Mouse (Mus musculus) macrophage (primary cell): Measurements from ENCODE around the gene Ube2g1. TPM values are rescaled to one million over a fixed set of nuclear protein-coding genes. Genes with fewer than 3 reads are reported as not detected.

ENCODE experiments used
- H3K27ac ChIP-seq: fragments of 350-480 bp; formaldehyde crosslinking; 2 replicates; pipeline ENCODE4 v1.9.0; 2021
- H3K36me3 ChIP-seq: fragments of 350-480 bp; formaldehyde crosslinking; 2 replicates; pipeline ENCODE4 v1.9.0; 2021; ENCODE audit errors: inconsistent target
- H3K4me3 ChIP-seq: fragments of 350-480 bp; formaldehyde crosslinking; 2 replicates; pipeline ENCODE4 v1.9.0; 2021; ENCODE audit errors: inconsistent target
- H3K79me2 ChIP-seq: fragments of 350-480 bp; formaldehyde crosslinking; 2 replicates; pipeline ENCODE4 v1.9.0; 2021; ENCODE audit errors: inconsistent target
- WGBS: methylation state at CpG from one replicate; pipeline ENCODE4 v1.1.7; 2026; ENCODE audit warnings: inconsistent platforms; ENCODE audit not compliant: missing documents; 5-methylcytosine and 5-hydroxymethylcytosine counted together
- polyA plus RNA-seq: library from polyadenylated mRNA; stranded (reverse); fragments of 250-400 nt; gene quantifications from 3 replicates; pipeline ENCODE4 v1.2.4, GENCODE M21; 2018; ENCODE audit warnings: inconsistent platforms

Gene Ube2g1
- polyA plus RNA-seq, 1 experiment from 2014 or later, result 32.9 TPM

- no peaks in the 10 kb centered on the region for H3K36me3 ChIP-seq
- no peak overlapping the region for H3K27ac ChIP-seq
- no peak overlapping the region for H3K4me3 ChIP-seq
- peaks cover 86% of the 10 kb centered on the region for H3K79me2 ChIP-seq
- 95% methylated on average over 5 of the region's 5 CpGs for WGBS
Observed at GRCm38 (mm10) chr11:72645386-72645785, 38.3 kb downstream of the Ube2g1 start.

GRCm38 (mm10) chr11:72650347-72650746 lies 43.3 kb downstream of the Ube2g1 start:
- Histone ChIP-seq H3K36me3 (no peaks in the 10 kb centered on the region), H3K79me2 (peaks cover 89% of the 10 kb centered on the region), H3K4me3 (no peak overlapping the region), H3K27ac (no peak overlapping the region)
- 97% methylated on average over 2 of the region's 2 CpGs for WGBS

GRCm38 (mm10) chr11:72659918-72660317 lies 52.8 kb downstream of the Ube2g1 start:
- Histone ChIP-seq H3K4me3 (no peak overlapping the region), H3K36me3 (no peaks in the 10 kb centered on the region), H3K79me2 (peaks cover 75% of the 10 kb centered on the region), H3K27ac (no peak overlapping the region)

GRCm38 (mm10) chr11:72660359-72660758 lies 53.3 kb downstream of the Ube2g1 start:
- Histone ChIP-seq H3K79me2 (peaks cover 71% of the 10 kb centered on the region), H3K36me3 (no peaks in the 10 kb centered on the region), H3K4me3 (no peak overlapping the region), H3K27ac (no peak overlapping the region)
- WGBS, result 80% methylated on average over 1 of the region's 1 CpGs

- 100% methylated on average over 3 of the region's 4 CpGs for WGBS
- Histone ChIP-seq H3K79me2 (peaks cover 34% of the 10 kb centered on the region), H3K27ac (no peak overlapping the region), H3K4me3 (no peak overlapping the region), H3K36me3 (no peaks in the 10 kb centered on the region)
Observed at GRCm38 (mm10) chr11:72664641-72665040, 57.6 kb downstream of the Ube2g1 start.

- H3K36me3 ChIP-seq, result no peaks in the 10 kb centered on the region
- no peak overlapping the region for H3K27ac ChIP-seq
- H3K4me3 ChIP-seq, result no peak overlapping the region
- peaks cover 26% of the 10 kb centered on the region; the same call in 1 of the 2 replicates for H3K79me2 ChIP-seq
Observed at GRCm38 (mm10) chr11:72670634-72671033, 63.6 kb downstream of the Ube2g1 start.

- peaks cover 26% of the 10 kb centered on the region; the same call in 1 of the 2 replicates for H3K79me2 ChIP-seq
- 68% methylated on average over 6 of the region's 6 CpGs for WGBS
- H3K4me3 ChIP-seq, result no peak overlapping the region
- H3K36me3 ChIP-seq, result no peaks in the 10 kb centered on the region
- no peak overlapping the region for H3K27ac ChIP-seq
Observed at GRCm38 (mm10) chr11:72671294-72671988, 64.4 kb downstream of the Ube2g1 start.

GRCm38 (mm10) chr11:72672438-72672837 lies 65.4 kb downstream of the Ube2g1 start:
- H3K36me3 ChIP-seq, result no peaks in the 10 kb centered on the region
- H3K27ac ChIP-seq, result no peak overlapping the region
- WGBS, result 0% methylated on average over 1 of the region's 1 CpGs
- H3K4me3 ChIP-seq, result no peak overlapping the region
- peaks cover 26% of the 10 kb centered on the region; the same call in 1 of the 2 replicates for H3K79me2 ChIP-seq

- no peak overlapping the region for H3K27ac ChIP-seq
- WGBS, result 94% methylated on average over 2 of the region's 2 CpGs
- H3K4me3 ChIP-seq, result no peak overlapping the region
- no peaks in the 10 kb centered on the region; the same call in 1 of the 2 replicates for H3K36me3 ChIP-seq
- H3K79me2 ChIP-seq, result peaks cover 13% of the 10 kb centered on the region; the same call in 1 of the 2 replicates
Observed at GRCm38 (mm10) chr11:72675280-72675679, 68.2 kb downstream of the Ube2g1 start.

- no peaks in the 10 kb centered on the region; the same call in 1 of the 2 replicates for H3K36me3 ChIP-seq
- H3K79me2 ChIP-seq, result no peaks in the 10 kb centered on the region; the same call in 1 of the 2 replicates
- H3K27ac ChIP-seq, result no peak overlapping the region
- no peak overlapping the region for H3K4me3 ChIP-seq
Observed at GRCm38 (mm10) chr11:72680726-72681125, 73.6 kb downstream of the Ube2g1 start.

GRCm38 (mm10) chr11:72683402-72683801 lies 76.3 kb downstream of the Ube2g1 start:
- H3K79me2 ChIP-seq, result no peaks in the 10 kb centered on the region
- 92% methylated on average over 2 of the region's 2 CpGs for WGBS

GRCm38 (mm10) chr11:72686697-72687096 lies 79.6 kb downstream of the Ube2g1 start:
- H3K79me2 ChIP-seq, result peaks cover 16% of the 10 kb centered on the region
- no peak overlapping the region for H3K4me3 ChIP-seq
- H3K36me3 ChIP-seq, result no peaks in the 10 kb centered on the region
- H3K27ac ChIP-seq, result no peak overlapping the region

More at GRCm38 (mm10) chr11:72683402-72683801, 76.3 kb downstream of the Ube2g1 start:
- Histone ChIP-seq H3K27ac (no peak overlapping the region), H3K4me3 (no peak overlapping the region), H3K36me3 (no peaks in the 10 kb centered on the region; the same call in 1 of the 2 replicates)

GRCm38 (mm10) chr11:72688242-72688641 lies 81.2 kb downstream of the Ube2g1 start:
- Histone ChIP-seq H3K27ac (no peak overlapping the region), H3K36me3 (no peaks in the 10 kb centered on the region)

GRCm38 (mm10) chr11:72689115-72689514 lies 82.0 kb downstream of the Ube2g1 start:
- H3K4me3 ChIP-seq, result peak overlapping the region; percentile 95
- H3K36me3 ChIP-seq, result no peaks in the 10 kb centered on the region
- peaks cover 40% of the 10 kb centered on the region for H3K79me2 ChIP-seq
- H3K27ac ChIP-seq, result peak overlapping the region; percentile 98
- WGBS, result 74% methylated on average over 3 of the region's 3 CpGs

More at GRCm38 (mm10) chr11:72688242-72688641, 81.2 kb downstream of the Ube2g1 start:
- H3K79me2 ChIP-seq, result peaks cover 31% of the 10 kb centered on the region
- WGBS, result 77% methylated on average over 5 of the region's 5 CpGs
- H3K4me3 ChIP-seq, result no peak overlapping the region

GRCm38 (mm10) chr11:72689551-72690510 lies 82.7 kb downstream of the Ube2g1 start, which contains the start of gene Ankfy1:
TSS of gene Ankfy1 (plus strand) at chr11:72690006.
- Histone ChIP-seq H3K4me3 (peak within 1 kb of the TSS; percentile 95), H3K36me3 (no peaks in the 10 kb centered on the region), H3K79me2 (peaks cover 47% of the 10 kb centered on the region), H3K27ac (peak within 1 kb of the TSS; percentile 98)
- WGBS, result under 1% methylated on average over 52 of the region's 56 CpGs
